Mouse (Mus musculus): Measurements from ENCODE around the gene Ampd2. TPM values are rescaled to one million over a fixed set of nuclear protein-coding genes. Genes with fewer than 3 reads are reported as not detected.

Gene Ampd2
- polyA plus RNA-seq, 1 experiment = 159 TPM

GRCm38 (mm10) chr3:108067370-108067934 is 19.0 kb downstream of the Ampd2 start:
- no peaks in the 10 kb centered on the region for H3K4me1 ChIP-seq (replicated peaks; ENCODE audit: control insufficient read depth, insufficient read depth, low read length)
- DNase-seq = no peak
- TF ChIP-seq CTCF (IDR thresholded peaks at IDR 0.05; ENCODE audit: borderline replicate concordance, control insufficient read depth, extremely low read depth, insufficient read depth, low read length, poor library complexity) = no peak
- no peak for TF ChIP-seq POLR2A (IDR thresholded peaks at IDR 0.05; ENCODE audit: control insufficient read depth, extremely low read depth, insufficient read depth, low read length, poor library complexity)
- H3K27ac ChIP-seq (ENCODE audit: control insufficient read depth, insufficient read depth, low read length) = no peak overlapping the region
- H3K27me3 ChIP-seq (ENCODE audit: control insufficient read depth, insufficient read depth, low read length) = no peaks in the 10 kb centered on the region
- H3K4me3 ChIP-seq (ENCODE audit: control insufficient read depth, insufficient read depth, low read length) = no peak overlapping the region
- WGBS = 77% methylated on average over 6 of the region's 6 CpGs
- no peaks in the 10 kb centered on the region for H3K36me3 ChIP-seq (ENCODE audit: control insufficient read depth, insufficient read depth, low read length)

- Histone ChIP-seq H3K36me3 (ENCODE audit: control insufficient read depth, insufficient read depth, low read length) (no peaks in the 10 kb centered on the region), H3K4me1 (replicated peaks; ENCODE audit: control insufficient read depth, insufficient read depth, low read length) (no peaks in the 10 kb centered on the region), H3K27me3 (ENCODE audit: control insufficient read depth, insufficient read depth, low read length) (no peaks in the 10 kb centered on the region), H3K27ac (ENCODE audit: control insufficient read depth, insufficient read depth, low read length) (no peak overlapping the region), H3K4me3 (ENCODE audit: control insufficient read depth, insufficient read depth, low read length) (no peak overlapping the region)
- no peak for TF ChIP-seq CTCF (IDR thresholded peaks at IDR 0.05; ENCODE audit: borderline replicate concordance, control insufficient read depth, extremely low read depth, insufficient read depth, low read length, poor library complexity)
- TF ChIP-seq POLR2A (IDR thresholded peaks at IDR 0.05; ENCODE audit: control insufficient read depth, extremely low read depth, insufficient read depth, low read length, poor library complexity) = no peak
- no peak for DNase-seq
- WGBS = 84% methylated on average over 9 of the region's 9 CpGs
These were observed 20.9 kb downstream of the Ampd2 start for GRCm38 (mm10) chr3:108065551-108065950.

- WGBS = 93% methylated on average over 4 of the region's 4 CpGs
- Histone ChIP-seq H3K27me3 (ENCODE audit: control insufficient read depth, insufficient read depth, low read length) (no peaks in the 10 kb centered on the region), H3K4me3 (ENCODE audit: control insufficient read depth, insufficient read depth, low read length) (no peak overlapping the region), H3K36me3 (ENCODE audit: control insufficient read depth, insufficient read depth, low read length) (no peaks in the 10 kb centered on the region), H3K4me1 (replicated peaks; ENCODE audit: control insufficient read depth, insufficient read depth, low read length) (no peaks in the 10 kb centered on the region), H3K27ac (ENCODE audit: control insufficient read depth, insufficient read depth, low read length) (no peak overlapping the region)
- DNase-seq = no peak
- no peak for TF ChIP-seq CTCF (IDR thresholded peaks at IDR 0.05; ENCODE audit: borderline replicate concordance, control insufficient read depth, extremely low read depth, insufficient read depth, low read length, poor library complexity)
- no peak for TF ChIP-seq POLR2A (IDR thresholded peaks at IDR 0.05; ENCODE audit: control insufficient read depth, extremely low read depth, insufficient read depth, low read length, poor library complexity)
These were observed 21.8 kb downstream of the Ampd2 start for GRCm38 (mm10) chr3:108064672-108065071.

- Histone ChIP-seq H3K36me3 (ENCODE audit: control insufficient read depth, insufficient read depth, low read length) (no peaks in the 10 kb centered on the region), H3K27me3 (ENCODE audit: control insufficient read depth, insufficient read depth, low read length) (no peaks in the 10 kb centered on the region), H3K27ac (ENCODE audit: control insufficient read depth, insufficient read depth, low read length) (no peak overlapping the region), H3K4me1 (replicated peaks; ENCODE audit: control insufficient read depth, insufficient read depth, low read length) (no peaks in the 10 kb centered on the region), H3K4me3 (ENCODE audit: control insufficient read depth, insufficient read depth, low read length) (no peak overlapping the region)
- DNase-seq = no peak
- WGBS = 84% methylated on average over 8 of the region's 8 CpGs
- TF ChIP-seq CTCF (IDR thresholded peaks at IDR 0.05; ENCODE audit: borderline replicate concordance, control insufficient read depth, extremely low read depth, insufficient read depth, low read length, poor library complexity) (no peak), POLR2A (IDR thresholded peaks at IDR 0.05; ENCODE audit: control insufficient read depth, extremely low read depth, insufficient read depth, low read length, poor library complexity) (no peak)
These were observed 23.8 kb downstream of the Ampd2 start for GRCm38 (mm10) chr3:108062648-108063047.

GRCm38 (mm10) chr3:108061420-108061819 is 25.0 kb downstream of the Ampd2 start:
- H3K4me3 ChIP-seq (ENCODE audit: control insufficient read depth, insufficient read depth, low read length) = no peak overlapping the region
- no peaks in the 10 kb centered on the region for H3K27me3 ChIP-seq (ENCODE audit: control insufficient read depth, insufficient read depth, low read length)
- no peak for TF ChIP-seq CTCF (IDR thresholded peaks at IDR 0.05; ENCODE audit: borderline replicate concordance, control insufficient read depth, extremely low read depth, insufficient read depth, low read length, poor library complexity)
- no peak for TF ChIP-seq POLR2A (IDR thresholded peaks at IDR 0.05; ENCODE audit: control insufficient read depth, extremely low read depth, insufficient read depth, low read length, poor library complexity)
- WGBS = 13% methylated on average over 7 of the region's 7 CpGs
- DNase-seq = peak; percentile 50
- H3K4me1 ChIP-seq (replicated peaks; ENCODE audit: control insufficient read depth, insufficient read depth, low read length) = no peaks in the 10 kb centered on the region
- no peak overlapping the region for H3K27ac ChIP-seq (ENCODE audit: control insufficient read depth, insufficient read depth, low read length)
- H3K36me3 ChIP-seq (ENCODE audit: control insufficient read depth, insufficient read depth, low read length) = no peaks in the 10 kb centered on the region

GRCm38 (mm10) chr3:108050493-108050892 is 36.0 kb downstream of the Ampd2 start:
- no peak overlapping the region for H3K27ac ChIP-seq (ENCODE audit: control insufficient read depth, insufficient read depth, low read length)
- no peak for DNase-seq
- no peaks in the 10 kb centered on the region for H3K36me3 ChIP-seq (ENCODE audit: control insufficient read depth, insufficient read depth, low read length)
- TF ChIP-seq CTCF (IDR thresholded peaks at IDR 0.05; ENCODE audit: borderline replicate concordance, control insufficient read depth, extremely low read depth, insufficient read depth, low read length, poor library complexity) (no peak), POLR2A (IDR thresholded peaks at IDR 0.05; ENCODE audit: control insufficient read depth, extremely low read depth, insufficient read depth, low read length, poor library complexity) (no peak)
- WGBS = 94% methylated on average over 5 of the region's 5 CpGs
- no peaks in the 10 kb centered on the region for H3K27me3 ChIP-seq (ENCODE audit: control insufficient read depth, insufficient read depth, low read length)
- no peak overlapping the region for H3K4me3 ChIP-seq (ENCODE audit: control insufficient read depth, insufficient read depth, low read length)
- H3K4me1 ChIP-seq (replicated peaks; ENCODE audit: control insufficient read depth, insufficient read depth, low read length) = no peaks in the 10 kb centered on the region

GRCm38 (mm10) chr3:108048306-108048705 is 38.1 kb downstream of the Ampd2 start:
- no peak for TF ChIP-seq CTCF (IDR thresholded peaks at IDR 0.05; ENCODE audit: borderline replicate concordance, control insufficient read depth, extremely low read depth, insufficient read depth, low read length, poor library complexity)
- TF ChIP-seq POLR2A (IDR thresholded peaks at IDR 0.05; ENCODE audit: control insufficient read depth, extremely low read depth, insufficient read depth, low read length, poor library complexity) = no peak

More at GRCm38 (mm10) chr3:108048306-108048705, 38.1 kb downstream of the Ampd2 start:
- DNase-seq = no peak
- no peaks in the 10 kb centered on the region for H3K36me3 ChIP-seq (ENCODE audit: control insufficient read depth, insufficient read depth, low read length)
- peaks cover 6% of the 10 kb centered on the region for H3K4me1 ChIP-seq (replicated peaks; ENCODE audit: control insufficient read depth, insufficient read depth, low read length)
- H3K27ac ChIP-seq (ENCODE audit: control insufficient read depth, insufficient read depth, low read length) = no peak overlapping the region
- 69% methylated on average over 3 of the region's 3 CpGs for WGBS
- no peak overlapping the region for H3K4me3 ChIP-seq (ENCODE audit: control insufficient read depth, insufficient read depth, low read length)
- no peaks in the 10 kb centered on the region for H3K27me3 ChIP-seq (ENCODE audit: control insufficient read depth, insufficient read depth, low read length)

Data from thymus, adult 2 months (tissue).